Mouse (Mus musculus): ENCODE measurements around the gene Kremen2. TPM values are rescaled to one million over a fixed set of nuclear protein-coding genes. Genes with fewer than 3 reads are reported as not detected.

Gene Kremen2
- polyA plus RNA-seq, 1 experiment from 2014 or later, result 0.67 TPM

- H3K9me3 ChIP-seq (replicated peaks; ENCODE audit: control insufficient read depth, low read length), result no peaks in the 10 kb centered on the region
- H3K27ac ChIP-seq (ENCODE audit: low read length), result peak overlapping the region; percentile 79; the same call in 1 of the 2 replicates
- H3K4me1 ChIP-seq (ENCODE audit: control insufficient read depth, insufficient read depth, low read length), result 0 out of 2 replicates have a peak, but pooled peaks cover 4% of the 10 kb centered on the region
- no peak for ATAC-seq (ENCODE audit: insufficient read depth, low FRiP score)
- H3K27me3 ChIP-seq (ENCODE audit: control insufficient read depth, insufficient read depth, low read length), result no peaks in the 10 kb centered on the region
- peak overlapping the region; percentile 90 for H3K4me2 ChIP-seq (ENCODE audit: low read depth, low read length)
- WGBS, result 40% methylated on average over 2 of the region's 2 CpGs
- H3K9ac ChIP-seq (ENCODE audit: low read length), result peak overlapping the region; percentile 98
- H3K36me3 ChIP-seq (ENCODE audit: control insufficient read depth, insufficient read depth, low read length), result no peaks in the 10 kb centered on the region
- H3K4me3 ChIP-seq (replicated peaks; ENCODE audit: low read length), result peak overlapping the region; percentile 94
Observed at GRCm38 (mm10) chr17:23770493-23770892, 24.9 kb upstream of the Kremen2 start.

GRCm38 (mm10) chr17:23762976-23763375 is 17.3 kb upstream of the Kremen2 start:
- H3K27me3 ChIP-seq (ENCODE audit: control insufficient read depth, insufficient read depth, low read length), result no peaks in the 10 kb centered on the region
- no peaks in the 10 kb centered on the region for H3K9me3 ChIP-seq (replicated peaks; ENCODE audit: control insufficient read depth, low read length)
- no peak overlapping the region for H3K4me2 ChIP-seq (ENCODE audit: low read depth, low read length)
- WGBS, result 95% methylated on average over 11 of the region's 11 CpGs
- no peak overlapping the region for H3K27ac ChIP-seq (ENCODE audit: low read length)
- H3K4me1 ChIP-seq (ENCODE audit: control insufficient read depth, insufficient read depth, low read length), result no peaks in the 10 kb centered on the region
- H3K9ac ChIP-seq (ENCODE audit: low read length), result no peak overlapping the region
- ATAC-seq (ENCODE audit: insufficient read depth, low FRiP score), result no peak
- H3K36me3 ChIP-seq (ENCODE audit: control insufficient read depth, insufficient read depth, low read length), result 0 out of 2 replicates have a peak, but pooled peaks cover 8% of the 10 kb centered on the region
- no peak overlapping the region for H3K4me3 ChIP-seq (replicated peaks; ENCODE audit: low read length)

GRCm38 (mm10) chr17:23761155-23761554 is 15.5 kb upstream of the Kremen2 start:
- Histone ChIP-seq H3K27ac (ENCODE audit: low read length) (no peak overlapping the region), H3K36me3 (ENCODE audit: control insufficient read depth, insufficient read depth, low read length) (0 out of 2 replicates have a peak, but pooled peaks cover 8% of the 10 kb centered on the region), H3K9me3 (replicated peaks; ENCODE audit: control insufficient read depth, low read length) (no peaks in the 10 kb centered on the region), H3K27me3 (ENCODE audit: control insufficient read depth, insufficient read depth, low read length) (no peaks in the 10 kb centered on the region), H3K4me2 (ENCODE audit: low read depth, low read length) (no peak overlapping the region), H3K4me1 (ENCODE audit: control insufficient read depth, insufficient read depth, low read length) (no peaks in the 10 kb centered on the region), H3K9ac (ENCODE audit: low read length) (no peak overlapping the region), H3K4me3 (replicated peaks; ENCODE audit: low read length) (no peak overlapping the region)
- no peak for ATAC-seq (ENCODE audit: insufficient read depth, low FRiP score)
- 94% methylated on average over 3 of the region's 3 CpGs for WGBS

GRCm38 (mm10) chr17:23760231-23760630 is 14.6 kb upstream of the Kremen2 start:
- Histone ChIP-seq H3K4me3 (replicated peaks; ENCODE audit: low read length) (no peak overlapping the region), H3K27me3 (ENCODE audit: control insufficient read depth, insufficient read depth, low read length) (no peaks in the 10 kb centered on the region), H3K27ac (ENCODE audit: low read length) (no peak overlapping the region), H3K9me3 (replicated peaks; ENCODE audit: control insufficient read depth, low read length) (no peaks in the 10 kb centered on the region), H3K9ac (ENCODE audit: low read length) (no peak overlapping the region), H3K4me1 (ENCODE audit: control insufficient read depth, insufficient read depth, low read length) (no peaks in the 10 kb centered on the region), H3K36me3 (ENCODE audit: control insufficient read depth, insufficient read depth, low read length) (0 out of 2 replicates have a peak, but pooled peaks cover 13% of the 10 kb centered on the region), H3K4me2 (ENCODE audit: low read depth, low read length) (no peak overlapping the region)
- 91% methylated on average over 9 of the region's 9 CpGs for WGBS
- ATAC-seq (ENCODE audit: insufficient read depth, low FRiP score), result no peak

DNA sequence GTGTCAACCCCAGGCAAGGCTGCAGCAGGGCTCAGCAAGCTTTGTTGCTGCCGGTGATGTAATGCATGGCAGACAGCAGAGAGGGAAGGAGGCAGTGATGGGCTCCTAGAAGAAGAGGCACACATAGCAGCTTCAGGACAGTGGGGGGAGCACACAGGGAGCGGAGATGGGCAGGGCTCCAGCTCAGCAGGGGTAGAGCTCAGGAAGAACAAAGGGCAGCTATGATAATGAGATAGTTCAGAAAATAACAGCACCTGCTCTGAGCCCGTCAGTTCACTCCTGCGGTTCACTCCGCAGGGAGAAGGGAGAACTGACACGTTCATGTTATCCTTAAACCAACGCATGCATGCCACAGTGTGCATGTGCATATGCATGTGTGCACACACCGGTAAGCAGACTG is 13.2 kb upstream of the Kremen2 start:
- H3K4me3 ChIP-seq (replicated peaks; ENCODE audit: low read length), result no peak overlapping the region
- ATAC-seq (ENCODE audit: insufficient read depth, low FRiP score), result no peak
- H3K9ac ChIP-seq (ENCODE audit: low read length), result no peak overlapping the region
- H3K27me3 ChIP-seq (ENCODE audit: control insufficient read depth, insufficient read depth, low read length), result no peaks in the 10 kb centered on the region
- H3K36me3 ChIP-seq (ENCODE audit: control insufficient read depth, insufficient read depth, low read length), result 0 out of 2 replicates have a peak, but pooled peaks cover 13% of the 10 kb centered on the region
- H3K27ac ChIP-seq (ENCODE audit: low read length), result no peak overlapping the region
- WGBS, result 88% methylated on average over 8 of the region's 8 CpGs
- no peaks in the 10 kb centered on the region for H3K4me1 ChIP-seq (ENCODE audit: control insufficient read depth, insufficient read depth, low read length)
- H3K9me3 ChIP-seq (replicated peaks; ENCODE audit: control insufficient read depth, low read length), result no peaks in the 10 kb centered on the region
- H3K4me2 ChIP-seq (ENCODE audit: low read depth, low read length), result no peak overlapping the region

GRCm38 (mm10) chr17:23757581-23757980 is 11.9 kb upstream of the Kremen2 start:
- no peak overlapping the region for H3K4me2 ChIP-seq (ENCODE audit: low read depth, low read length)
- no peaks in the 10 kb centered on the region for H3K4me1 ChIP-seq (ENCODE audit: control insufficient read depth, insufficient read depth, low read length)
- no peaks in the 10 kb centered on the region for H3K27me3 ChIP-seq (ENCODE audit: control insufficient read depth, insufficient read depth, low read length)
- WGBS, result 92% methylated on average over 9 of the region's 9 CpGs
- H3K9ac ChIP-seq (ENCODE audit: low read length), result no peak overlapping the region
- peaks cover 15% of the 10 kb centered on the region; the same call in 1 of the 2 replicates for H3K36me3 ChIP-seq (ENCODE audit: control insufficient read depth, insufficient read depth, low read length)
- H3K27ac ChIP-seq (ENCODE audit: low read length), result no peak overlapping the region
- H3K9me3 ChIP-seq (replicated peaks; ENCODE audit: control insufficient read depth, low read length), result no peaks in the 10 kb centered on the region
- H3K4me3 ChIP-seq (replicated peaks; ENCODE audit: low read length), result no peak overlapping the region
- ATAC-seq (ENCODE audit: insufficient read depth, low FRiP score), result no peak

GRCm38 (mm10) chr17:23755689-23756088 is 10.1 kb upstream of the Kremen2 start:
- no peak overlapping the region for H3K9ac ChIP-seq (ENCODE audit: low read length)
- H3K9me3 ChIP-seq (replicated peaks; ENCODE audit: control insufficient read depth, low read length), result no peaks in the 10 kb centered on the region
- H3K4me1 ChIP-seq (ENCODE audit: control insufficient read depth, insufficient read depth, low read length), result no peaks in the 10 kb centered on the region
- H3K27ac ChIP-seq (ENCODE audit: low read length), result no peak overlapping the region
- peaks cover 24% of the 10 kb centered on the region; the same call in 1 of the 2 replicates for H3K36me3 ChIP-seq (ENCODE audit: control insufficient read depth, insufficient read depth, low read length)
- no peaks in the 10 kb centered on the region for H3K27me3 ChIP-seq (ENCODE audit: control insufficient read depth, insufficient read depth, low read length)
- ATAC-seq (ENCODE audit: insufficient read depth, low FRiP score), result 0 out of 2 replicates have a peak, but pooled peaks have one; percentile 37
- H3K4me3 ChIP-seq (replicated peaks; ENCODE audit: low read length), result no peak overlapping the region
- no peak overlapping the region for H3K4me2 ChIP-seq (ENCODE audit: low read depth, low read length)
- WGBS, result 85% methylated on average over 13 of the region's 13 CpGs

DNA sequence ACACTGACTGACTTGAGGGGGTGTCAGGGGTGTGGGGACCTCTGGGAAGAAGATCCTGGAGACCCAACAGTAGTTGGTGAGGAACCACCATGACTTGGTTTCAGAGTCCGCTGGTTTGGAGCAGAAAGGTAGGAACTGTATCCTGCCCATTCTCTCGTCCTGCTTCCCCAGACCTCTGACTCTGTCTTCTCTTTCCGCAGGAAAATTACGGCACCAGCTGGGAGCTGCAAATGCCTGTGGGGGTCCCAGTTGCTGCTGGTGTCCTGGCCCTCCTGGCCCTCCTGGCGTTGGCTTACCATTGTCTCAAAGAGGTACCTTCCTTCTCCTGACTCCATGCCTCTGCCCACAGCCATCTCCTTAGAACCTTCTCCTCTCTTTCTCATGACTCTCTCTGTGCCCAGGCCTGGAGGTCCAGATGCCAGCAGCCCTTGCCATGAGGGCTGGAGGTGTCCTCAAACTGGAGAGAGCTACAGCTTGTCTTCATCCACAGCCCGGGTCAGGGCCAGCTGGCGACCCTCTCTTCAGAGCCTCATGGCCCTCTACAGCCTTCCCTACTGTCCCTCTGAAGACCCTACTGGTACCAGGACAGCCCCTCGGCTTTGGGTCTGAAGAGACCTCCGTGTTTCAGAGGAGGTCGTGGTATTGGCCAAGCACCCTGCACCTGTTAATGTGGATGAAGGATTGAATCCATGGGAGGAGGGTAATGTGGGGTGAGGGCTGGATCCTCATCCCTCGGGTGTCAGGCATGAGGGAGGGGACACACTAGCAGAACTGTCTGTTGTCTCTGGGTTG is 4.0 kb upstream of the Kremen2 start:
- Histone ChIP-seq H3K36me3 (ENCODE audit: control insufficient read depth, insufficient read depth, low read length) (peaks cover 11% of the 10 kb centered on the region; the same call in 1 of the 2 replicates), H3K4me3 (replicated peaks; ENCODE audit: low read length) (peak overlapping the region; percentile 24), H3K4me2 (ENCODE audit: low read depth, low read length) (peak overlapping the region; percentile 47), H3K27ac (ENCODE audit: low read length) (no peak overlapping the region), H3K4me1 (ENCODE audit: control insufficient read depth, insufficient read depth, low read length) (peaks cover 18% of the 10 kb centered on the region), H3K27me3 (ENCODE audit: control insufficient read depth, insufficient read depth, low read length) (peaks cover 27% of the 10 kb centered on the region), H3K9me3 (replicated peaks; ENCODE audit: control insufficient read depth, low read length) (no peaks in the 10 kb centered on the region), H3K9ac (ENCODE audit: low read length) (peak overlapping the region; percentile 8; the same call in 1 of the 2 replicates)
- 77% methylated on average over 11 of the region's 11 CpGs for WGBS
- no peak for ATAC-seq (ENCODE audit: insufficient read depth, low FRiP score)

DNA sequence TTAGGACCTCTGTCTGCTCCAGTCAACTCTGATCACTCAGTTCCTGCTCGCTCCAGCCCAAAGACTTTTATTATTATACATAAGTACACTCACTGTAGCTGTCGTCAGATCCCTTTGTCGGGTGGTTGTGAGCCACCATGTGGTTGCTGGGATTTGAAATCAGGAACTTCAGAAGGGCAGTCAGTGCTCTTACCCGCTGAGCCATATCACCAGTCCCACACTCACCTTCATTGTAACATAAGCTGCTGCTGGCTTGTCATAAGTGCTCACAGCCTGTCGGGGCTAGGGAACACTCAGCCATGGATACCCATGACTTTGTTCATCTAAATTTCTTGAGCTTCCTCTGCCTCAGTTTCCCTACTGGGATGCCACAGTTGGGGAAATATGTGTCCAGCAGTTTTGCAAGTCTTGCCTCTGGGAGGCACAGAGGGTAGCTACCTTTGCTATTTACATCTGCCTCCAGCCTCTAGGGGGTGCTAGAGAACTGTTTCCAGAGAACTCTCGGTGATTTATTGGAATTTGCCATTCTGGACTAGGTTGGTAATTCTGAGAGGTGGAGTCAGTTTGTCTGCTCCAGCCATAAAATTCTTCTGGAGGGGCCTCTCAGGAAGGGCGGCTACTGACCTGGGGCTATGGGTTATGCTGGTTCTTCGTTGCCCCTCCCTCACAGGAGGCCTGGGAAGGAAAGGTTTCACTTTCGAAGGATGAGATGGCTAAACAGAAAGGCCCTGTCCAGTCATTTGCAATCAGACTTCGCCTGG is 3.2 kb upstream of the Kremen2 start:
- H3K4me3 ChIP-seq (replicated peaks; ENCODE audit: low read length), result peak overlapping the region; percentile 24
- 30% methylated on average over 10 of the region's 10 CpGs for WGBS
- peak; percentile 41; the same call in 1 of the 2 replicates for ATAC-seq (ENCODE audit: insufficient read depth, low FRiP score)

More for the DNA sequence above, 3.2 kb upstream of the Kremen2 start:
- H3K4me2 ChIP-seq (ENCODE audit: low read depth, low read length), result peak overlapping the region; percentile 47
- peaks cover 11% of the 10 kb centered on the region; the same call in 1 of the 2 replicates for H3K36me3 ChIP-seq (ENCODE audit: control insufficient read depth, insufficient read depth, low read length)
- H3K27me3 ChIP-seq (ENCODE audit: control insufficient read depth, insufficient read depth, low read length), result peaks cover 34% of the 10 kb centered on the region
- peaks cover 21% of the 10 kb centered on the region for H3K4me1 ChIP-seq (ENCODE audit: control insufficient read depth, insufficient read depth, low read length)
- H3K27ac ChIP-seq (ENCODE audit: low read length), result no peak overlapping the region
- H3K9me3 ChIP-seq (replicated peaks; ENCODE audit: control insufficient read depth, low read length), result no peaks in the 10 kb centered on the region
- H3K9ac ChIP-seq (ENCODE audit: low read length), result peak overlapping the region; percentile 8; the same call in 1 of the 2 replicates

All from stomach, embryonic 16.5 days (tissue).